Mouse (Mus musculus) 3134 (cell line): ENCODE results near the gene Tbl1xr1.

Source experiments
- DNase-seq: peaks from one replicate; pipeline ENCODE4 v3.0.0-alpha.2; 2011; ENCODE audit warnings: low spot score; ENCODE audit not compliant: insufficient read length; ENCODE audit errors: extremely low read depth

Tbl1xr1 gene

DNA sequence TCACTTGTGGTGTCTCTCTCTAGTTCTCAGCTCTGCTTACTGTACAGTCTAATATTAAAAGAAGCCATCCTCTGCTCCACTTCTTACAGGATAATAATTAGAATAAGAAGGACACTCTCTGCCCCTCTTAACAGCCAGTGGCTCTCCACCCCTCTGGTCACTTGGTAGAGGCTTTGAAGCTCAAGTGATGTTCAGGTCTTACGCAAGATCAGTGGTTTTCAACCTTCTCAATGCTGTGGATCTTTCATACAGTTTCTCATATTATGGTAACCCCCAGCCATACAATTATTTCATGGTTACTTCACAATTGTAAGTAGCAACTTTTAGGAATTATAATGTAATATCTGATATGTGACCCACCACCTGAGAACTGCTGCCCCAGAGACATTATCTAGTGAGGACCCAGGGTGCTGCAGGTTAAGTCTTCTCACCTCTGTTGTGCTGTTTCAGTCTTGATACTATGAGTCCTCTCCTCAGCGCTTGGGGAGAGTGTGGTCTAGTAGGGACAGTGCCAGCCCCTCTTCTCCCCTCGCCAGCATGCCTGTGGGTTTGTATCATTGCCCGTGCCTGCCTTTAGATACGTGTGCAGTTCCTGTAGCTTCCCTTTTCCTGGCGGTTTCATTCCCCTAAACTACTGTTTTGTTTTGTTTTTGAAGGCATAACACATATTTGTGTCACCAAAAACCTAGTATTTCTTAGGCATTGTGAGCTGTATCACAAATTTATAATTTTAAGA lies 65.7 kb downstream of the Tbl1xr1 start:
- peak; percentile 39 for DNase-seq

DNA sequence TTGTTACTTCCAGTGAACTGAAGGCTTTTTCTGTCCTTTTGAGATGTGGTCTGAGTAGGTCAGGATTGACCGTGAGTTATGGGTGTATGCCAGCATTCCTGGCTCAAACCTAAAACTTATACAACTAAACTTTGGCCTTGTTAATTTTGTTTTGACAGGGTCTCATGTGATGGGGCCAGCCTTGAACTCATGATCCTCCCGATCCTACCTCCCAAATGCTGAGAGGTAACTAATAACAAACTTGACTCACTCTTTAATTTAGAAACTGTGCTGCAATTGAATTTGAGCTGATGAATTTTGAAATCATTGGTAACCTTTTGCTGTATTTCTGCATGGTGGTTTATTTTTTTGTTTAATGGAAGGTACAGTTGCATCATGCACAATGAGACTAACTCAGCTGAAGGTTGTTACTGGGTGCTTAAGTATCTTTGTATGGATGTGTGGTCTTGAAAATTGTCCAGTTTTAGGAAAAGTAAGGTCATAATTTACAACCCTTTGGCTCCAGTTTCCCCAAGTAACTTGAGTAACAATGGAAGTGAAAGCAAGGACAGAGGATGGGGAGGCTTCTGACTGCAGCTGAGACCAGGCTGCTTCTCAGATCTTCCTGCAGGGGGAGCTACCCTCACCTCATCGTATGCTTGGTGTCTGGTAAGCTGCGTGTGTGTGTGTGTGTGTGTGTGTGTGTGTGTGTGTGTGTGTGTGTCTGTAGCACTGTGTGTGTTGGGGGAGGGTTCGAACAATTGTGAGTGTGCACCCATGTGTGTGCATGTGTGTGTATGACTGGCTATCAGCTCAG lies 66.6 kb downstream of the Tbl1xr1 start:
- peak; percentile 32 for DNase-seq

DNA sequence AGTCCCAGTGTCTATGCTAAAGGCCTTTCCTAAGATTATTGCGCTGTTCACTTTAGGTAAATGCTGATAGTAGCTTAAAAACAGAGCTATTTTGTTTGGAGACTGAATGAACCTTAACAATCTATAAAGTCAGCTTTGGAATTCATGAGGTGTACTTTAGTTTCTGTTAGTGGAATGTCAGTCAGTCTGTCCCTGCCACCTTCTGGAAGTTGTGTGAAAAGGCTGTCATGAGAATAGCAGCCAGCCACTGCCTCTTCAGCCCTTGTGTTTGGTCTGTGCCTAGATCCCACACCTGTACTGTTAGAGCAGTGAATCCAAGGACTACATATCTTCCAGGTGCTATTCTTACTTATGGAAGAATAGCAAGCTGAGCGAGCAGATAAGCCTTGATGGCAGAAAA lies 67.8 kb downstream of the Tbl1xr1 start:
- DNase-seq, result no peak

DNA sequence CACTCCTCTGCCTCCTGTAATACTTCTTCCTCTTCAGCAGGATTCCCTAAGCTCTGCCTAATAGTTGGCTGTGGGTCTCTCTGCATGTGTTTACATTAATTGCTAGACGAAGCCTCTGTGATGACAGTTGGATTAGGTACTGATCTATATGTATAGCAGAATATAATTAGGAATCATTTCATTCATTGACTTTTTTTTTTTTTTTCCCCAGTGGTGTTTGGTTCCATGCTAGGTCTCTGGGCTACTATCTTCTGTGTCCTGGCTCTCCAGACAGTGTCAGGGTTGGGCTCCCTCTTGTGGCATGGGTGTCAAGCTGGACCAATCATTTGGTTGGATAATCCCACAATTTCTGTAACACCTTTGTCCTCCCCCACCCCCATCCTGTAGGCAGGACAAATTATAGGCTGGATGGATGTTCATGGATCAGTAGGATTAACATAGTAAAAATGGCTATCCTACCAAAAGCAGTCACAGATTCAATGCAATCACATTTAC lies 71.0 kb downstream of the Tbl1xr1 start:
- no peak for DNase-seq

DNA sequence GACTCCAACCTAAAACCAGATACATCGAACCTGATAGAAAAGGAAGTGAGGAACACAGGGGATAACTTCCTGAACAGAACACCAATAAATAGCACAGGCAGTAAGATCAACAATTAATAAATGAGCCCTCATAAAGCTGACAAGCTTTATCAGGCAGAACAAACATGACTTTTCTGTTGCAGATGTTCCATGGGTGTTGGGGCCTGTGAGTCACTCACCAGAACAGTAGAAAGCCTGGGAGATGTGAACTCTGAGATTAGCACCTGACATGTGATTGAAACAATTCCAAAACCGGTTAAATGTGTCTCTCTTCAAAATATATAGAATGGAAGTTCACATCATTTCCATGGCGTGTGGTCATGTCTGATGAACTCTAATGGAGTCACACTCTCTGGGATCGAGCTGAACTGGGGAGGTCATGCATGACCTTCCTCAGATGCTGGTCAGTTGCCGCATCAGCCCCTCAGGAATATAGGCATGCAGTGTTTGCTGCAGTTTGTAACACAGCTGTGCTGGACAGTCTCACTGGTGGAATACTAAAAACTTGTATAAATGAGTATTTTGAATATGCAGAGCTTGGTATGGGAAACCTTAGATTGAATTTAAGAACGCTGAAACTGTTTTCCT lies 72.0 kb downstream of the Tbl1xr1 start:
- no peak for DNase-seq

DNA sequence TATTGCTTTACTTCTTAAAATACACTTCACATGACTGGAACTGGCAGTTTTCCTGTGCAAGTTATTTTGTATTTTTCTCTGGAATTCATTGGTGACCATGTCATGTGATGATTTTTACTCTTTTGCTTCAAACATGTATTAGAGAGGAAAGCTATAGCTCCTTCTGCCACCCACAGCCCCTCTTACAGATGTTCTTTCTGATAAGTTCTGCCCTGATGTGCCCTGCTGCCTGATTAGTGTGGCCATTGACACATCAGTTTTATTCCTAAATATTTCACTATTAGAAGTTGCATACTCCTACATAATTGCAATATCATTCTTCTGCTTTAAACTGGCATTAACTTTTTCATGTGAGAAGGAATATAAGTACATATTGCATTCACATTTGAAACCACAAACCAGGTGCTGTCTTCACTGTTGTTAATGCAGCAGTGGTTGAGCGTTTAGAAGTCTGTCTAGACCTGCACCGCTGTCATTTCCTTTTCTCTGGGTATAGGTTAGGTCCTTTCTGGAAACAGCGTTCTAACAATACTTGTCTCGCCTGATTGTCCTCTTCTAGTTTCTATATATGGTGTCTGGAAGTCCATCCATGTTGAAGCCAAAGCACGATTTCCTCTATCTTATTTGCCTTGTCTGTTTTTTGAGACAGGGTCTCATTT lies 74.5 kb downstream of the Tbl1xr1 start:
- DNase-seq, result no peak

DNA sequence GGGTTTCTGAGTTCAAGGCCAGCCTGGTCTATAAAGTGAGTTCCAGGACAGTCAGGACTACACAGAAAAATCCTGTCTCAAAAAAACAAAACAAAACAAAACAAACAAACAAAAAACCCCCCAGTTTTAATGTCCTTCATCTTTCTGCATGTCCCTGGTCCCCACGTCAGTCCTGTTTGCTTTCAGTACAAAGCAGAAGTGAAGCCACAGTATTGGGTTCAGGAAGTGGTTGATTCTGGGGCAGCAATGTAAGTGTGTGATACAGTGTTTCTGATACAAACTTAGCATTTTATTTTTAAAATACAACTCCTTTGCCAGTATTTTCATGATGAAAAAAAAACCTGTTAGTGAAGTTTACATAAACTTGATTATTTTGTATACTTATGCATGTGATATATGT lies 76.3 kb downstream of the Tbl1xr1 start:
- no peak for DNase-seq

DNA sequence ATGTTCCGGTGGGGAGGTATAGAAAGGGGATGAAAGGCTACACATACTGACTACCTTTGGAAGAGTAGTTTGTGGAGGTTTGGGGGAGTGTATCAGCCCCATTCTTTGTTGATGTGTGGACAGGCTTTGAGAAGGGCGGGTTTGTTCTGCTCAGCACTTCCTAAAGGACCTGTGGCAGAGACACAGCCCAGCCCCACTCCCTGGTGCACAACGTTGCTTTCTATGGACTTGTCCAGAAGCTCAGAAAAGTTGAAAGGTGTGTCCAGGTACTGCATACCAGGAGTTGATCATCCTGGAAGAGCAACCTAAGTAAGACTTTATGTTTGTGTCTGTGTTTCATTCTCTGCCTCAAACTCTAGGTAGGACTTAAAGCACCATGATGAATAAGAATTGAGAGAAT lies 78.1 kb downstream of the Tbl1xr1 start:
- DNase-seq, result no peak

DNA sequence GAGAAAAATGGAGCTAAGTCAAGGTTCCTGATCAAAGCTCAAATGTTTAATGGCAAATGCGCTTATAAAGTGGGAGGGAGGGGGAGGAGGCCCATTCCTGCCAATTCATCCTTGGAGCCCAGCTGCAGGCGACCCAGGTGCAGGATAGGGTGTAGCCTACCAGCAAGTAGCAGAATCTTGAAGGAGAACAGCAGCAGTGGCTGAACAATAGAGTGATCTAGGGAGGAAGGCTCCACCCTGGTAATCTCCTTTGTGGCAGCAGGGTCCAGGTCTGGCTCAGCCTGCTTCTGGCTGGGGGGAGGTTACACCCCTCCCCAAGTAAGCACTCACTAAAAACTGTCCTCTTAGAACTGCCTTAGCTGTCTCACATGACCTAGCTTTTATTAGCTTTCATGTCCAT lies 79.9 kb downstream of the Tbl1xr1 start:
- no peak for DNase-seq

DNA sequence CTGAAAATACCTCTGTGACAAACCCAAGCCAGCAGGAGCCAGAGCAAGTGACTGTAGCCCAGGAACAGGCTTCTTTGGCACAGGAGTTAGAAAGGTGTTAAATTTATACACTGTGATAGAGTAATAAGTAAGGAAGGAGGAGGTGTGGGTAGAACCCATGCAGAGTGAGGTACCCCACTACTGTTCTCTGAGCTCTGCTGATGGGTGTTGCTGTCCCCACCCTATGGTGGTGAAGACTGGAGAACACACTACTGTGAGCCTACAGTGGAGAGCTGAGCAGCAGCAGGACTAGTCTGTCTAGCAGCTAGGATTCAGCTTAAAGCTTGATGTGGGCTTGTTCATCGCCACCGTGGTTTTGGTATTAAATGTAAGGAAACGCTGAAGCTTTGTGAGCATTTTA lies 86.5 kb downstream of the Tbl1xr1 start:
- no peak for DNase-seq

DNA sequence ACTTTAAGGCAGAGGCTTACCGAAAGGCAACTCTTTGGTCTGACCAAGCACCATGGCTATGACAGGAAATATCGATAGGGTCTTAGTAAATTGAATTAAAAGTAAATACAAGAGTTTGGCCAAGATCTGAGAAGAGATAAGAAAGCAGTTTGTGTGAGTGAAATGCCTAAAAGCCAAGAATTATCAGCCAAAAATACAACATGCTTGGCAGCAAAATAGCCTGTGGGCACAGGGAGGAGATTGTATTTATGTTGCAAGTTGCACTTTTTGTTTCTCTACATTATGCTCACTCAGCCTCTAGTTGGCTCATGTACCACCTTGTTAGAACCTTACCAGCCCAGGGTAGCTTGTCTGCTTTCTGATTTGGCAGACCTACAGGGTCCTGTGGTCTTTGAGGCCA lies 91.4 kb downstream of the Tbl1xr1 start:
- no peak for DNase-seq

DNA sequence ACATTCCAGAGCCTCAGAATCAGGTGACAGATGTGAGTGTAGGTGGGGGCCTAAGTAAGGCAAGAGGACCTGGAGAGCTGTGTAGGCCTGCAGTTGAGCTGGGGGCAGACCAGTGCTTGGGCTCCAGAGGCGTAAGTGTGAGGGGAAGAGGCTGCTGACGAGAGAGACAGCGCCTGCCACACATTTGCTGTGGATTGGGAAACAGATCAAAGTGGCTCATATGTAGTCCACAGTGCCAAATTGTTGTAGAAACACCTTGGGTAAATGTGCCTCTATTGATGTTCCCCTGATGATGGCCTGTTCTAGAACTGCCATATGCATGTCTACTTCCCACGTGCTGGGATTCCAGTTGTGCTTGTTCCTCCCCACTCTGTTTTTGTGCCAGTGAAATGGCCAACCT lies 92.0 kb downstream of the Tbl1xr1 start:
- DNase-seq, result no peak

DNA sequence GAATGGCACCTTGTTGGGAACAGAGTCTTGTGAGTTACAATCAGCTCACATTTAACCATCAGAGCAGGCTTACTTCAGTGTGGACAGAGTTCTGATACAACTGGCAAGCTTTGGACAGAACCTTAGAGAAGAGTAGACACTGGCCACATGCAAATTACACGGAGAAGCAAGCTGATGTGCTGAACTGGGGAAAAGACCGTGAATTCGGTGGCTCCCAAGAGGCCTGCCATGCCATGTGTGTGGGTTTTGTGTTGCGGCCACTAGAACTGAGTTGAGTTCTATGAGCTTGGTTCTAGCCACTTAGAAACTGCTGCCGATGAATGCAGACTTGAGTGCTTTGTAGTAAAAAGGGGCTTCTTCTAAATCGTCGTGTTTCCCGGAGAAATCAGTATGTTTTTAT lies 95.1 kb downstream of the Tbl1xr1 start:
- no peak for DNase-seq

DNA sequence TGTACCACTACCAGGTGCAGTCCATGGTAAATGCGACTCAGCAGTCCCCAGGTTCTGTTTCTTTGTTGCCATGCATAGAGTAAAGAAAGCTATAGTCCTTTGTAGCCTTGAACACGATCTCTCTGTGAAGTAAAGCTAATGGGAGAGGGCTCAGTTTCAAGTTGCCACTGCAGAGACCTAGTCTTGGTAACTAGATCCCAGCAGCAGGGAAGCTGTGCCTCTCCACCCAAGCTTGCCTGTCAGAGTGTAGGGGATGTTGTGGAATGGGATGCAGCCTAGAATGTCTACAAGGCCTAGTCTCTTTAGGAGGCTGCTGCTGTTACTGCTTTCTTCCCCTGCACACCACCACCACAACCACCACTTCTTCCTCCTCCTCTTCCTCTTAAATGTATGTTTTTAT lies 96.0 kb downstream of the Tbl1xr1 start:
- no peak for DNase-seq

DNA sequence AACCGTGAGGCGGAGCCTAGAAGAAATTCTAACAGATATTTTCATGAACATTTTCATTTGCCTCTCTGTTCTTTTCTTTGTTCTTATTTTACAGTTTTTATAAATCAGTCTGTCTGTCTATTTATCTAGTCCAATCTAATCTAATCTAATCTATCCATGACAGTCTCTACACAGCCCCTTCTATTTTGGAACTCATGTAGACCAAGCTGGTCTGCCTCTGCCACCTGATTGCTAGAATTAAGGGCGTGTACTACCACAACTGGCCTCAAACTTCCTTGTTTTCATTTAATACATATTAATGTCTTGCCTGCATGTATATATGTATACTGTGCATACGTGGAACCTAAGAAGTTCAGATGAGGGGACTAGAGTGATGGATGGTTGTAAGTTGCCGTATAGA lies 96.7 kb downstream of the Tbl1xr1 start:
- no peak for DNase-seq

DNA sequence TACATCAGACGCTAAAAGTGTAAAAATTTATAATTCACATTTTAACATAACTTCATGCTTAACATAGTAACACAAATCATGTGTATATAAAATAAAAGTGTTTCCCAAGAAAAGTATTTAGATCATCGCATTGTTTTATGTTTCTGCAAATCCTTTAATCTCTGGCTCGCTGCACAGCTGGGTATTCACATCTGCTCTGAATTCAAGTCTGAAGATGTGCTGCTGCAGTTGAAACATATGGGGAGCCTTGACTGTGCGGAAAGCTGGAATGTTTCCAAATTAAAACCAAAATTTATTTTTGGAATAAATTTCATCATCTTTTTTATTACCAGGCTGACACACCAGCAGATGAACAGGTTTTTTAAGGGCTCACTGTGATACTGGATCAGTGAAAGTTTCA lies 97.8 kb downstream of the Tbl1xr1 start:
- no peak for DNase-seq

DNA sequence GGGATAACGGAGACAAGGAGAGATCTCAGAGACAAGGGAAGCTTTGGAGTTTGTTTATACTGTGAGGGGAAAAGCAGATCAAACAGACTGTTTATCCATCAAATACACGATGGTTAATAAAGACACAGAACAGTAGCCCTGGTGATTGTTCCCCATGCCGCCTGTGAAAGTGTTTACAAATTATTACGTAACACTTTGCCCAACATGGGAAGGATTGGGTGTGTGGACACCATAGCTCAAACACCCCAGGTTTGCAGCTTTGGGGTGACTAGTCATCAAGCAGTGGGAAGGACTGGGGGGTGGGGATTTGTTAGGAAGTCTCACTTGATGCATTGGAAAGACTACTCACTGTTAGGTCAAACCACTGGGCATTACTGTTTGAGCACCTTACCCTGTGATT lies 103.6 kb downstream of the Tbl1xr1 start:
- no peak for DNase-seq

DNA sequence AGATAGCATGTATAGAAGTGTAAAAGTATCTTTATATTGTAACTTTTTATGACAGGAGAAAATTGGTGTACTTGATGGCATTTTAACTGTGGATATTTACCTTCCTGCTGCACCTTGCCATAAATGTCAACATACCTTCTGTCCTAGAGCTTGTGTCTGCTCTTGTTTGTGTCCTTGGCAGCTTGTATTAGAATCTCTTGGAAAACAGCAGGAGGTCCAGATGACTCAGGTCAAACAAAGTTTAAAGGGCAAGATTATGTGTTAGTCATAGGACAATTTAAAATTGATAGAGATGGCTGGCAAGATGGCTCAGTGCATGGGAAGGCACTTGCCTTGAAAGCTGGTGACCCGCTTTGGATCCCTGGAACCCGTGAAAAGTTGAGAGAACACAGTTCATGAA lies 104.6 kb downstream of the Tbl1xr1 start:
- no peak for DNase-seq

DNA sequence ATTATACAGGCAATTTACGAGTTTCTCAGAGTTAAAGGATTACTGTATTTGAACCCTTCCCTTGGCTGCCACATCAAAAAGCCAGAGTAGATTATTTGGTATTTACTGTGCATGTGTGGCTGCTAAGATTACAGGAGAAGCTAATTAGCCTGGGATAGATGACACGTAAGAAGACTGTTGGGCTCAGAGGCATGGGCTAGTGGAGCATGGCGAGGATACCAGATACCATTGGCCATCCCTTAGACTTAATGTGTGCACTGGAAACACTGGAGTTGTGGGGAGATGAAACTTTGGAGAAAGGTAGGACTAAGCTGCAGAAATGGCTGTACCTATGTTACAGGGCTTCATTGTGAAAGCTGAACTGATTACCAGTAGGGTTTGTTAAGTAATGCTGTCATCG lies 108.8 kb downstream of the Tbl1xr1 start:
- DNase-seq, result no peak

DNA sequence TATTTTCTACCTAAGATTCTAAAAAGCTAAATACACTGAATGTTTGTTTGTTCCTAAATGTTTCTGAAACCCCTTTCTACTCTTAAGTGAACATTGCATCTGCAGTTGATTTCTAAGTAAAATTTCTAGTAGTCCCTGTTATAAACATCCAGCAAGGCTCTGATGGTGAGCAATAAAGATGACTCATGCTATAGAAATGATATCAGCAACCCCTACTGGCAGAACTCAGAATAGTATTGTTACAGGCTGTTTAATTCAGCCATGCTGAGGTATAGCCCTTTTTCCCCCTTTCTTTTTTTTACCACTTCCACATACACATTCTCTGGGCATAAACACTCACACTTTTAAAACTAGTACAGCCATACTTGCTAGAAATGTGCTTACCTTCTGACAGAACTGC lies 114.0 kb downstream of the Tbl1xr1 start:
- peak; percentile 10 for DNase-seq

DNA sequence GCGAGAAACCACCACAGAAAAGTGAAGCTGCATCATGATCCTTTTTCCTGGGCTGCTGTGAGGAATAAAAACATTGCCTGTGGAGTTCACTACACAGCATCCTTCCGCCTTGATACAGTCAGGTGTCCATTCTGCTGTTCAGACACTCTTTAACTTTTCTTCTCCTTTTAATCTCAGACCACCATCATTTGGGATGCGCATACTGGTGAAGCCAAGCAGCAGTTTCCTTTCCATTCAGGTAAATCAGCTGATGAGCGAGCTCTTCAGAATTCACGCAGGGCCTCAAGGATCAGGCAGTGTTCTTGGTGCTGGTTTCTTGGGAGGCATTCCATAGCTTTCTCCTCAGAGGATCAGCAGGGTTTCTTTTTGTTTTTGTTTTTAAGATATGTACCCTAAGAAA lies 116.5 kb downstream of the Tbl1xr1 start:
- DNase-seq, result no peak
